Mouse (Mus musculus) gastrocnemius, adult 18-20 months (tissue): Measurements from ENCODE around the gene Nanos3. TPM values are rescaled to one million over a fixed set of nuclear protein-coding genes. Genes with fewer than 3 reads are reported as not detected.
A peak's percentile ranks its signal among the peaks of the same experiment; 100 is the strongest.

Source experiments
- DNase-seq: peaks from one replicate; pipeline ENCODE4 v3.0.0; 2021; ENCODE audit warnings: low spot score
- long read RNA-seq, 2 experiments: library from polyadenylated mRNA; stranded (forward); transcript quantifications; one replicate each; pipeline ENCODE4 v2.0.0; 2021
- total RNA-seq, 2 experiments: library from RNA; stranded (reverse); gene quantifications; 2 replicates each; pipeline ENCODE4 v1.2.3; 2021

Nanos3 gene
- total RNA-seq: under 1 TPM in 1 of 2 experiments, not detected in 1; 0.82 TPM
- long read RNA-seq, experiment 1: 0 reads
- long read RNA-seq, experiment 2: 0 reads

DNA sequence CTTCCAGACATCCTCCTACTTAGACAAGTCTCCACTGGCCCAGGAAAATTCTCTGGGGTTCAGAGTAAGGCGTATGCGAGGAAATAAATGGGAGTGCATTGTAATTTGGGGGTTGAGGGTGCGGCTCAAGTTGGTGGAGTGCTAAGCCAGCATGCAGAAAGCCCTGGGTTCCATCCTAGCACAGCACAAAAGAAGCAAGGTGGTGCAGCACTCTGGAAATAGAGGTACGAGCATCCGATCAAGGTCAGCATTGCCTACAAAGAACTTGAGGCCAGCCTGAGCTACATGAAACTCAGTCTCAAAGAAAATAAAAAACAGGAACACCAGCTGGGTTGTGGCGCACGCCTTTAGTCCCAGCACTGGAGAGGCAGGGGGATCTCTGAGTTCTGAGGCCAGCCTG lies at the start of gene Nanos3:
Gene Nanos3, minus strand, starts transcription at position 101 of the 400 bp plus-strand sequence.
- no peak for DNase-seq

DNA sequence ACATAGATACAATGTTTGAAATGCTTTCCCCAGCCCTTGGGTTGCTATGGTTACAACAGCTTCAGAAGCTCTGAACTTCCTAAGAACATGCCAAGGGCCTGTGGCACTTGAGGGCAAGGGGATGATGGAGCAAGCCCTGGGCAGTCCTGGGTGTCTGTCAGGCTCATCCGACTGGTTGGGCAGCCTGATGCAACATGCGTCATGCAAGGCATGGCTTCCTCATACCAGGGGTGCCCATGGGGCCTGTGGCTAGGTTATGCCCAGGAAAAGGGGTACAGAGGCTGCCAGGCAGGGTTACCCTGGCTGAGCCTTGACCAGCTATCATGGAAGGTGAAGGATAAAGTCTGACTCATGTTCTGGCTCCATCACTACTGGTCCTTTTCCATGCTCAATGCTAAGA lies 48.0 kb upstream of the Nanos3 start:
- DNase-seq: no peak

DNA sequence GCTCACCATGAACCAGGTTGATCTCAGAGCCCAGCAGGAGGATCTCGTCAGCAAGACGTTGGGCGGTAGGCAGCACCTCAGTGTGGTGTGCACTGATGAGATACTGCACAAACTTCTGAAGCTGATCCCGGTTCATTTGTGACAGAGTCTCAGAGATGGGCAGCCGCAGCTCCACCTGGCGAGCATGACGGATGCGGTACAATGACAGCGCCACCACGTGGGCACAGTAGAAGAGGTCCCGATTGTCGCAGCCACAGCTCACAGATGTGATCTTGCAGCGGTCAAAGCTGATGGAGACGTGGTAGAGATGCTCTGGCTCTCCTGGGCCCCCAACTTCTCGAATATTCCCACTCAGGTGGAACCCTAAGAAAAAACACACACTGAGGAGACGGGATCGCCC lies 45.7 kb upstream of the Nanos3 start:
- DNase-seq: no peak

DNA sequence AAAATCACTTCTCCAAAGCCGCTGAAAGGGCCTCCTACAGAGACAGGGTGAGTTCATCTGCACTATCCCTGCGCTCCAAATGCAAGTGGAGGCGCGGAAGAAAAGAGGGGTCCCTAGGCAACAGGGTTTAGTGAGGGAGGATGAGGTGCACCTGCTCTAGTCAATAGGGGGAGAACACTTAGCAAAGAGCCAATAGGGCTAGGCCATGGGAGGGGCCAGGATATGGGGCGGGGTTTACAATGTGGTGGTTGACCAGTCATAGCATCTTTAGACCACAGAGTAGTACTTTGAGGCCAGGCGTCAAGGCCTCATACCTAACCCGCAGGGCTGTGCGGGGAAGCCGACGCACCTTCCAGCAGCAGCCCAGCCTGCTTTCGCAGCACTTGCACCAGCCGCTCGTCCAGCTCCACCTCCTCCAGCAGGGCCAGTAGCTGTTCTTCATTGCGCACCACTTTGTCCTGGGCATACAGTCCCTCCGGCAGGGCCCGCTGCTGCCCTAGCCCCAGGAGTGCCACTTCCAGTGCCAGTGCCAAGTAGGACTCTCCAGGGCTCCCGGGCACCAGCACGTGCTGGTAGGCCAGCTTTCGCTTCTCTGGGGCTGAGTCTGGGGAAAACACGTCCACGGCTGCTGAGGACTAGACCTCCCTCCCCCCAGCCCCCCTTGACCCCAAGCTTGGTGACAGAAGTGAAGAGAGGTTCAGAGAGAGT lies 38.5 kb upstream of the Nanos3 start:
- DNase-seq: no peak

DNA sequence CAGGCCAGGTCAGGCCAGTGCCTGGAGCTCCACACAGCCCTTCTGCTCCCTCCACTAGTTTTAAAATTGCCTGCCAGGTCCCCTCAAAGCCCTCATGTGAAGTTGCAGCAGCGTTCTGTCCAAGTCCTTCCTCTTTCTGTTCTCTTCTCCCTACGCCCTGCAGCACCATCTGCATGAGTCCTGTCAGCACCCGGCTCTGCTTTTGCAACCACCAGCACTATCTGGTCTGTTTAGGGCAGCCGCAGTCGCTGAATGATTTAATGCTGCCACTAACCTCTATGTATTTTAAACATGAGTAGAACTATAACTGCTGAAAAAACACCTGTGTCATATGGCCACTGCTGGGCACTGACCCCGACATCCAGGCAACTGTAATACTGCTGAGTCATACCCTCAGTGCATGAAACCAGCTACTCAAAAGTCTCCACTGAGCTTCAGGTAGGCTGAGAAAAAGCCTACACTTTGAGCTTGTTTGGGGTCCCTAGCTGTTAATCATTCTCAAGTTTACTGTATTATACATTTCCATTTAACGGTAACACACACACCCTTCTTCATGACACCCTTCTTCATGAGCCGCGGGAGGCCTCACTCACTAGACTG lies 37.6 kb upstream of the Nanos3 start:
- DNase-seq: no peak

DNA sequence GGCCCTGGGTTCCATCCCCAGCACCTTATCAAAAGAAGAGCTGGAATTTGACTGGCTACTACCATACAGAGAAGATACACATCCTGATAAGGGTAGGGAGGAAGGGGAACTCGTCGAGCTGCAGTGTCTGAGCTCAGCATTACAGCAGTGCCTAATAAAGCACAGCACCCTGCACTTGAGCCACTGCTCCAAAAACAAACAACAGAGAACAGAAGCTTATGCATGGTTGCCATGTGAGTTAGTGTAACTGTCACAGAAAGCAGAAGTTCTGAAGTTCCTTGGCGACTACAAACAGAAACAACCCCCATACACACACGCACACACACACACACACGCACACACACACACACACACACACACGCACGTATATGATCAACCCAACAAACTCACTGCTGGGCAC lies 35.1 kb upstream of the Nanos3 start:
- no peak for DNase-seq

DNA sequence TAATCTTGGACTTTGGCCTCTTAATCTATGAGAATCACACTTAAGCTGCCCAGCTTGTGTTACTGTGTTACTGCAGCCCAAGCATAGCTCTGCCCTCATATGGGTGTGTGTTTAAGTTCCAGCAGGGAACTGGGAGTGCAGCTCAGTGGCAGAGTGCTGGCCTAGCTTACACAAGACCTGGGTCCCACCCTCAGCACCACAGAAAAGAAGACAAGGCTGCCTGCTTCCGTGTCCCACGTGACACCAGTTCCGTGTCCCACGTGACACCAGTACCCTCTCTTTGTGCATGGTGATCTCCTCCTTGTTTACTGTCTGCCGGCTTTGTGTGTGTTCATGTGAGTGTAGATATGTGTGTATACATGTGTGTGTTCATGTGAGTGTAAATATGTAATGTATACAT lies 33.1 kb upstream of the Nanos3 start:
- no peak for DNase-seq

DNA sequence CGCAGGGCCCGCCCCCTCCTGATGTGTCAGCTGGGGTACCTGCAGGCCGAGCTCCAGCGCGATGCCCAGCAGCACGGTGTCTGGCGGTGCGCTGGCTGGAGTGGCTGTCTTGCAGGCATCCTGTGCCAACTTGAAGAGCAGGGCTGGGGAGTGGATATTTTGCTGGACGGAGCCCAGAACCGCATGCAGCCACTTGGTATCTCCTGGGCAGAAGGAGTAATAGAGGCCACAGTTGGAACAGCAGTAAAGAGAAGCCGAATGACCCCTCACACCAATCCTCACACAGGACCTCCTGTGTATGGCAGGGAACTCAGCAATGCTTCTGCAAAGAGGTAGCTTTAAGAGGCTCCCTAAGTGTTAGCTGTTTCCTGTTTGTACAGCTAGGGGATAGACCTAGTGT lies 32.2 kb upstream of the Nanos3 start:
- DNase-seq: no peak

DNA sequence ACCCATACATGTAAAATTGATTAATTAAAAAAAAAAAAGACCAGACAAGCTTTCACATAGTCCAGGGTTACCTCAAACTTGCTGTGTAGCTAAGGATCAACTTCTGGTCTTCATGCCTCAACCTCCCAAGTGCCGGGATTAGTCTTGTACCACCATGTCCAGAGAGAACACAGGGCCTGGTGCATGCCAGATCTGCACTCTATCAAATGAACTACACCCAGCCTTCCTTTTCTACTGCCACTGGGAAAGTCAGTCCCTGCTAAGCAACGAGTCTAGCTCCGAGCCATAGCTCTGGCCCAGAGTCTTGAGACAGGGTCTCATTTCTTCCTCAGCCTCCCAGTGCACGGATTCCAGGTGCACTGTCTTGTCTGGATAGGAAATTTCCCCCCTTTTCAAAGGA lies 28.3 kb upstream of the Nanos3 start:
- DNase-seq: no peak

DNA sequence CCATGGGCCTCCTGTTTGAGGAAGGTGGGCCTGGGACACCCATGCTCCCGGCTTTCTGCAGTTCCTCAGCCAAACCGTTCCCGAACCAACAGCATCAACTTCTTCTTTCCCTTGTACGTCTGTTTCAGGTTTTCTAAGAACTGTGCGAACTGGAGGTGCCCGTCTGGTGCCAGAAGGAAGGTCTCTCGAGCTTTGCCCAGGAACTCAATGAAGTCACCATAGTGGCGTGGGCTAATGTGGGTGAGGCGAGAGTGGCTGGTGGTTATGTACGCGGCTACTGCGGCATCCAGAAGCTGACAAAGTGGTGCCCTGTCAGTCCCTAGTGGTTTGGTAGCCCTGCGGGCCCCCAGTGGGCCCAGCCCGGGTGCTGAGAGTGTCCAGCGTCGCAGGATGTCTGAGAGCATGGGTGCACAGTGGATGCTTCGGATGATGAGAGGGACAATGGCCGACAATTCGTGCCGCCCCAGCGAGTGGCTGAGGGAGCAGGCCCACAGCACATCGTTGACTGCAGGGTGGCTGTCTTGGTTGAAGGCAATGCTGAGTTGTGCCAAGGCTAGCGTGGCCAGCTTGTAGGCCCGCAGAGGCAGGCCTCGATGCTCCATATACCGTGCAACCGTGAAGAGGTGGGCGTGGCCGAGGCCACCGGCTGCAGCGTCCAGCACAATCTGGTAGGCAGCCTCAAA lies 27.0 kb upstream of the Nanos3 start:
- DNase-seq: no peak

DNA sequence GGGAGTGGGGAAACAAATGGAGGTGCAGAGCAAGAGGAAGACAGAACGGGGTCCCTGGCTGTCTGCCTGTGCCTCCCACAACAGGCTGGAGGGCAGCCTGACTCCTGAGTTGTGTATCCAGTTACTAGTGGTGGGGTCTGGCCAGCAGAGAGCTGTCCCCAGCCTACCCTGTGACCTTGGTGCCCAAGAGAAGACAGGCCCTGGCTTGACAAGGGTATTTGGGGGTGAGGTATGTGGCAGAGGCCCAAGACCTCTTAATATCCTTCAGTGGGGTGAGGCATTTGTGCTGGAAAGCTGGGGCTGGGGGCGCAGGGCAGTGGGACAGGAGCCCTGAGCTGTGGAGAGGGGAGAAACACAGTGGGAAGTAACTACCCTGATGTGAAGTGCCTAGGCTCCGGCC lies 26.2 kb upstream of the Nanos3 start:
- DNase-seq: no peak

DNA sequence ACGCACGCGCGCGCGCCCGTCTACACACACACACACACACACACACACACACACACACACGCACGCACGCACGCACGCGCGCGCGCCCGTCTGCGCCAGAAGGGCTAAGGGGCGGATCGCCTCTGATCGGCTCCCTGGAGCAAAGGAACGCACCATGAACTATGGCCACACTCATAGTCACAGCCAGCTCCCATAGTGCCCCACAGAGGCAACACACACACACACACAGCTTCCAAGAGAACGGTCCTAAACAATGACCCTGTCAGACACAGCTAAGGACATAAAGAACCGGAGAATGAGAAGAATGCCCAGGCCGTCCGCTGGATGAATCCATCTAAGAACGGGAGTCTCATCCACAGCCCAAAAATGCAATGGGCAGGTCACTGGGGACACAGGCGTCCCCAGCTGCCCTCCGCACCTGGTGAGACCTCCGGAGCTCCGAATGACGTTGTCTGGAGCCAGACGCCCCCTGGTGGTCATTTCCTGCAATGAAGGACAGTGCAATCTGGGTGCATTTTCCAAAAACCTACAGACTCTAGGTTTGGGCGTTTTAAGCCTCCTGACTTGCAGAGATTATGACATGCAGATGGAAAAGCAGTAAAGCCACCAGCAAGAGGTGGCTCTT lies 25.3 kb upstream of the Nanos3 start:
- peak; percentile 81 for DNase-seq

DNA sequence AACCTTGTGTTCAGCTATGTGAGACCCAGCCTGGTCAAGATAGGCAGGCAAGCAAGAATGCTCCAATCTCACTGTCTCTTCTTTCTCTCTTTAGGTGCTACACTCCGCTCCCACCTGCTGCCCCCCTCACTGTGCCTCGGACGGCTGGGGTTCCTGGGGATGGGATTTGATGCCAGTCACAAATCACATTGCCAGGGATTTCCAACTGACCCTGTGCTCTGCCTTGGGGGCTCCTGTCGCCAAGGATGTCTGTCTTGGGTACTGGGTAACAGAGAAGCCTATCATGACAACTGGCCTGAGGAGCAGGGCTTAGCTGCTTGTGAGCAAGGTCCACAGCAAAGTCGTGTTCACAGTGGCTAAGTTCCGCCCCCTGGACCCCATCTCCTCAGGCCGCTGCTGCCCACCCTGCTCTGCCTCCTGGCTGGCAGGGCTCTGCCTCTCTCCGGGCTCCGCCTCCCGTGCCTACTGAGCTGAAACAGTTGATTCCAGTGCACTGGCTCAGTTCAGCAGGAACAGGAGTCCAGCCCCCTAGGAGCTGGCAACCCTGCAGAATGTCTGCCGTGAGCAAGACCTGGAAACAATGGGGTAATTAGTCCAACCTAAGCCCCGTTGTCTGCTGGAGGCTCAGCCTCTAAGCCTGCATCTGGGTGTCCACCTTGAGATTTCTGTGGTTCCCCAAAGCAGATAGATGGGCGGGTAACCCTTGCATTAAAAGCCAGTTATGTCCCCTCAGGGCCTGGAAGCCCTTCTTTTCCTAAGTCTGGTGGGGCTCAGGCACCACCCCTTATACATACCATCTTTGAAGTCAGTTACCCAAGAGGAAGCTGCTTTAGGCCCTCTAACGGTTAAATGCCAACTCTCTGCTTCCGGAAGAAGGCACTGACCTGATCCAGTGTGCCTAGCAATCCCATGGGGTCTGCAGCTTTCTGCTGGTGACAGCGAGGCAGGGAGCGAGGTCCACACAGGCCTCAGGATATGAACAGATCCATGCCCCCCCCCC lies 23.7 kb upstream of the Nanos3 start:
- no peak for DNase-seq

DNA sequence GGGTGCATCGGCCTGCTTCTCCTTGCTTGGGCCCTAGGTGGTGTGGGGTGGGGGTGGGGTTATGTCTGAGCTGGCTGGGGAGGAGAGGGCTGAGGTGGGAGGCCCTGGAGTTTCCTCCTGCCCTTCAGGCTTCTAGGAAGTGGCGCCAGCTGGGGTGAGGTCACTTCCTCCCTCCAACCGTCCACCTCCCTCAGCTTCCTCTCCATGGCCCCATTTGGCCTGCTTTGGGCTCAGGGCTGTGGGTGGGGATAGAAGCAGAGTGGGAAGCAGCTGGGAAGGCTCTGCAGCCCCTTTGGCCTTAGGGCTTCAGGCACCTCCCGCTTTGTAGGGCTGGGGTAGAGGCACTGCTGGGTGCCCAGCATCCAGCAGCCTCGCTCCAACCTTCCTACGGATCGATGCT lies 22.8 kb upstream of the Nanos3 start:
- peak; percentile 61 for DNase-seq

DNA sequence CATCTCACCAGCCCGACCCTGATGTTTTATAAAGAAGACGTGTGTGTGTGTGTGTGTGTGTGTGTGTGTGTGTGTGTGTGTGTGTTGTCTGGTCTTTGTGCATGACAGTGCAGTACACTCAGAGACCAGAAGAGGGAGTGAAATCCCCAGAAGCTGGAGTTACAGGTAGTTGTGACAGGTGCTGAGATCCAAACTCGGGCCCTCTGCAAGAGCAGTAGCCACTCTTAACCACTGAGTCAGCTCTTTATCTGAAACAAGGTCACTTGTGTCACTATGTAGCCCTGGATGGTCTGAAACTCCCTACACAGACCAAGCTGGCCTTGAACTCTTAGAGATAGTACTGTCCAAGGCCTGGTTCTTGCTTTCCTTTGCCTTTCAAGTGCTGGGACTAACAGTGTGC lies 21.6 kb upstream of the Nanos3 start:
- no peak for DNase-seq

DNA sequence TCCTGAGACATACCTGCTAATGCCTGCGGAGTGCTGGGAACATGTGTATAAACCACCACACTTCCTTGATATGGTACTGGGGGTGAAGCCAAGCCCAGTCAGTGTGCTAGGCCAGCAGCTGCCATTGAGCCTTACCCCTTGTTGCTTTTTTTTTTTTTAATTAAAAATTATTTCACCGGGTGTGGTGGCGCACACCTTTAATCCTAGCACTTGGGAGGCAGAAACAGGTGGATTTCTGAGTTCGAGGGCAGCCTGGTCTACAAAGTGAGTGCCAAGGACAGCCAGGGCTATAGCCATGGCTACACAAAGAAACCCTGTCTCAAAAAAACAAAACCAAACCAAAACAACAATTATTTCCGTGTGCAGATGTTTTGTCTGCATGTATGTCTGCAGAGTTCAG lies 20.1 kb upstream of the Nanos3 start:
- no peak for DNase-seq

DNA sequence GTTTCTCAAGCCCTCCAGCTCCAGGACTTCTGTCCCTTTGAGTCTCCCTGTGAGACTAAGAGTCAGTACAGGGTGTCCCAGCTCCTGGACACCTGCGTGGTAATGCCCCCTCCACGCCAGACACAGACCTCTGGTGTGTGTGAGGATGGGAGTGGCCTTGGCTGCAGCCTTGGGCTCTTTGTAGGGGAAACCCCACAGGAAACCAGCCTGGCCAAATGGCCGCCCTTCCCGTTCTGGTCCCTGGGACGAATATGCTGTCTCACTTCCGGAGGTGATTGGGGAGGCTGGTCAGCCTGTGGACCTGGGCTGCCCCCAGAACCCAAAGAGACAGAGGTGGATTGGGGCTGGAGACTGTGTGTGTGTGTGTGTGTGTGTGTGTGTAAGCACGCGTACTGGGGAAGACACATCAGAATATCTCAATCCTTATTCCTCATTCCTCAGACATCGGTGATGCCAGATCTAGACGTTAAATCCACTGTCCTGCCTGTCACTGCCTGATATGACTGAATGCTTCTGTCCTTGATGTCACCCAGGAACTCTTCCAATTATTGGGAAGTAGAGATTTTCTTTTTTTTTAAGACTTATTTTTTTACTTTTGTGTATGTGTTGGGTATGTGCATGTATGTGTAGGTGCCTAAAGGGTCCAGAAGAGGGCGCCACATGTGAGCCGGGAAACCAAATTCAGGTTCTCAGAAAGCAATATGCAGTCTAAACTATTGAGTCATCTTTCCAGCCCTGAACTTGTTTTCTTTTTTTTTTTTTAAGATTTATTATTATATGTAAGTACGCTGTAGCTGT lies 19.2 kb upstream of the Nanos3 start:
- peak; percentile 78 for DNase-seq

DNA sequence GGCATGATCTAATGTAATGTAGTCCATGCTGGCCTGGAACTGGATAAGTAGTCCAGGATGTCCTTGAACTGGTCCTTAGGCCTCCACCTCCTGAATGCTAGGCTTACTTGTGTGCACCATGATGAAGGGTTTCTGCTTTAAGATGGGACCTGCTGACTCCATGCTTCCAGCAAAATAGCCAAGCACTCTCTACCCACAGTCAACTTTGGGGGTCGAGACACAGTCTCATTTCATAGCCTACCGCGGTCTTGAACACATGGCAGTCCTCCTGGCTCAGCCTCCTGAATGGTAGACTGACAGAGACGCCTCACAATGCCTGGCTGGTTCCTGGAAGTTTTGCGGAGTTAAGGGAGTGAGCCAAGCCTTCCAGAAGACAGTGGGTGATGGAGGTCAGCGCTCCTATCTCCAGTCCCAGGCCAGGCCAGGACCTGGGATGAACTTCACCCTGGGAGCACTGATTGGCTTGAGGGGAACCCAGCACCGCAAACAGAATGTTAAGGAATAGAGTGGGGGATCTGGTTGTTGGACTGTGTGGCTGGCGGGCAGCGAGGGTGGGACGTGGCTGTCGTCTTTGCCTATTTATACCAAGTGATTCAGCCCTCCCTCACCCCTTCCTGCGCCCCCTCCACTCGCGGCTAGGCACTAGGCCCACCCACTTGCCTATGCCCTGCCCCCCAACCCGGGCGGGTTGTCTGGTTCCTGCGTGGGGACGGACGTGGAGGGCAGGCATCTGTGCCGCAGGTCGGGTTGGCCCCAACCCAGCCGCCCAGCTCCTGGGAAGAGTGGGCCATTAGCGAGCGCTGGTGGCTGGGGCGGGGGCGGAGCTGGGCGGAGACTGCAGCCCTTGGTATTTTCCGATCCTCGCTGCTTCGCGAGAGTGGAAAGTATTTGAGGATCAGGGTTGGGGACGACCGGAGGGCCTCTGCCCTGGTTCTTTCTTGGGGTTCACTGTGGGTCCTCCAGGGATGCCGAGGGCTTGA lies 18.2 kb upstream of the Nanos3 start:
- peak; percentile 82 for DNase-seq

DNA sequence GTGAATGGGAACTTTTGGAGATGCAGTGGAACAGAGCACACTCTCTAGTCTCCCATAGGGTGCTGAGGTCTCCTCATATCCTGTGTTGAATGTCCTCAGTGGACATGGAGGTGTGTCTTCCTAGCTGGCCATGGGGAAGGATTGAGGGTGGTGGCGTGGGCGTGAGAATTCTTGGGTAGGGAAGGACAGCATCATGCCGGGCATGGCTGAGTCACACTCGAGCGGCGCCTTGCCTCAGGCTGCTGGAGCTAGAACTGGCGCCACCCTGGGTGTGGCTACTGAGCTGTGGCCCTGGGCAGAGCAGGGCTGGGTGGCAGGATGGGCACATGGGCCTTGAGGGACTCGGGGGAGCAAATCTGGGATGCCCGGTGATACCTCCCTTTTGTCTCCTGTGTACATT lies 17.4 kb upstream of the Nanos3 start:
- DNase-seq: peak; percentile 46
